ENCODE assay signal across 24 mouse cellular contexts in genomic region chr4:34424131-34424646, GRCm38 (mm10).
A peak's percentile ranks its signal among the peaks of the same experiment; 100 is the strongest.
DNase-seq lines count a peak whose midpoint lies in the region; ATAC-seq lines count a peak whose summit lies in the region.
"Had no signal": no experiment of that assay in that cellular context is flagged by ENCODE, and none has a peak within 500 bp of the region (broad histone marks: within the 10 kb centered on the region; RNA-seq: fewer than 3 reads in every experiment).

No protein-coding gene starts in this region.

- H3K9ac ChIP-seq in intestine, embryonic 16.5 days (ENCODE audit: low read depth, low read length), result no peak overlapping the region
- H3K9ac ChIP-seq: embryonic facial prominence, embryonic 12.5 days; forebrain, embryonic 13.5 days; forebrain, embryonic 15.5 days; forebrain, postnatal 0 days had no signal

- intact Hi-C loops in heart, postnatal 36 days (cut with DNase I), result no loop called here

- no peaks in the 10 kb centered on the region; the same call in 1 of the 2 replicates for H3K27me3 ChIP-seq in heart, embryonic 10.5 days (ENCODE audit: insufficient read depth, poor library complexity, severe bottlenecking)
- no peaks in the 10 kb centered on the region for H3K27me3 ChIP-seq in intestine, embryonic 16.5 days (replicated peaks; ENCODE audit: control insufficient read depth, insufficient read depth, low read length)
- H3K27me3 ChIP-seq: CH12.LX; embryonic facial prominence, embryonic 12.5 days; forebrain, embryonic 13.5 days; forebrain, embryonic 15.5 days; Patski had no signal

- H3K4me1 ChIP-seq in heart, embryonic 10.5 days, result peaks cover 4% of the 10 kb centered on the region; the same call in 1 of the 2 replicates
- no peaks in the 10 kb centered on the region for H3K4me1 ChIP-seq in intestine, embryonic 16.5 days (ENCODE audit: control insufficient read depth, insufficient read depth, low read length)
- H3K4me1 ChIP-seq: embryonic facial prominence, embryonic 10.5 days; embryonic facial prominence, embryonic 12.5 days; forebrain, embryonic 13.5 days; forebrain, embryonic 15.5 days had no signal

- H3K27ac ChIP-seq in heart, embryonic 10.5 days, result peak overlapping the region; percentile 62; the same call in 1 of the 2 replicates
- H3K27ac ChIP-seq in intestine, embryonic 16.5 days (ENCODE audit: low read length), result no peak overlapping the region; the same call in 1 of the 2 replicates
- H3K27ac ChIP-seq: embryonic facial prominence, embryonic 10.5 days; embryonic facial prominence, embryonic 12.5 days; forebrain, embryonic 13.5 days; forebrain, embryonic 15.5 days had no signal

- H3K4me2 ChIP-seq in intestine, embryonic 16.5 days (ENCODE audit: low read depth, low read length), result no peak overlapping the region
- H3K4me2 ChIP-seq: embryonic facial prominence, embryonic 12.5 days; forebrain, embryonic 13.5 days; forebrain, embryonic 15.5 days had no signal

- DNase-seq in heart, embryonic 10.5 days (ENCODE audit: low spot score), result no peak
- DNase-seq in heart, postnatal 36 days, result no peak
- DNase-seq in kidney, adult 8-10 months, result no peak
- DNase-seq in c-Kit-positive CD71-positive TER-119-positive erythroid progenitor cells, embryonic 14.5 days (ENCODE audit: low spot score), result no peak
- DNase-seq: adrenal gland, adult 8-10 months; adrenal gland, postnatal 14 days; adrenal gland, postnatal 36 days; B cell, adult 2 months; cerebellum, adult 11 months; cerebellum, adult 18-20 months; cerebellum, adult 8-10 months; cerebellum, adult 9-11 months; cerebellum, postnatal 14 days; forebrain, postnatal 0 days had no signal

- no peaks in the 10 kb centered on the region for H3K36me3 ChIP-seq in heart, embryonic 10.5 days
- no peaks in the 10 kb centered on the region for H3K36me3 ChIP-seq in intestine, embryonic 16.5 days (ENCODE audit: control insufficient read depth, insufficient read depth, low read length)
- H3K36me3 ChIP-seq: embryonic facial prominence, embryonic 10.5 days; embryonic facial prominence, embryonic 12.5 days; forebrain, embryonic 15.5 days; G1E had no signal

- ATAC-seq in intestine, embryonic 16.5 days, result peak; percentile 93
- ATAC-seq: activated CD4-positive, CD25-positive, alpha-beta regulatory T cell, adult 4 months; CD4-positive, CD25-positive, alpha-beta regulatory T cell, adult 4 months; forebrain, embryonic 13.5 days; forebrain, embryonic 15.5 days; forebrain, postnatal 0 days; Patski had no signal

- H3K4me3 ChIP-seq in heart, embryonic 10.5 days, result no peak overlapping the region
- no peak overlapping the region for H3K4me3 ChIP-seq in intestine, embryonic 16.5 days (ENCODE audit: low read length)
- H3K4me3 ChIP-seq: embryonic facial prominence, embryonic 10.5 days; embryonic facial prominence, embryonic 12.5 days; forebrain, embryonic 13.5 days; forebrain, embryonic 15.5 days had no signal

- 10% methylated on average over 2 of the region's 2 CpGs for WGBS in heart, embryonic 10.5 days
- WGBS in intestine, embryonic 16.5 days, result 50% methylated on average over 2 of the region's 2 CpGs

- H3K9me3 ChIP-seq in heart, embryonic 10.5 days, result no peaks in the 10 kb centered on the region
- no peaks in the 10 kb centered on the region for H3K9me3 ChIP-seq in intestine, embryonic 16.5 days (ENCODE audit: control insufficient read depth, low read length)
- H3K9me3 ChIP-seq: embryonic facial prominence, embryonic 10.5 days; embryonic facial prominence, embryonic 12.5 days; forebrain, embryonic 13.5 days; forebrain, embryonic 15.5 days; G1E had no signal
